Mouse (Mus musculus) embryonic facial prominence, embryonic 11.5 days (tissue): ENCODE data around the gene Cdk13. TPM values are rescaled to one million over a fixed set of nuclear protein-coding genes. Genes with fewer than 3 reads are reported as not detected.

Experiments used
- ATAC-seq: fragments of 200-750 bp; cut with Nextera tagmentation; replicated peaks from 2 replicates; pipeline ENCODE4 v1.8.0; 2017; ENCODE audit warnings: low read depth; ENCODE audit not compliant: insufficient number of reproducible peaks, low FRiP score, low TSS enrichment
- DNase-seq: peaks from one replicate; pipeline ENCODE4 v3.0.0-alpha.2; 2015; ENCODE audit warnings: low spot score
- H3K27ac ChIP-seq: fragments of 300-500 bp; sonication (generic); replicated peaks from 2 replicates; pipeline ENCODE4 v1.5.1; 2014; ENCODE audit warnings: mild to moderate bottlenecking, low read depth, low read length, control low read depth
- H3K27me3 ChIP-seq: fragments of 300-500 bp; sonication (generic); 2 replicates; pipeline ENCODE4 v1.6.1; 2014; ENCODE audit warnings: mild to moderate bottlenecking, low read length, moderate library complexity, mixed read lengths; ENCODE audit not compliant: control insufficient read depth, insufficient read depth
- H3K36me3 ChIP-seq: fragments of 300-500 bp; sonication (generic); replicated peaks from 2 replicates; pipeline ENCODE4 v1.6.1; 2014; ENCODE audit warnings: low read depth, mild to moderate bottlenecking, low read length, moderate library complexity, mixed read lengths; ENCODE audit not compliant: control insufficient read depth, insufficient read depth
- H3K4me1 ChIP-seq: fragments of 300-500 bp; sonication (generic); 2 replicates; pipeline ENCODE4 v1.6.1; 2014; ENCODE audit warnings: low read length, mixed read lengths; ENCODE audit not compliant: control insufficient read depth, insufficient read depth
- H3K4me2 ChIP-seq: fragments of 300-500 bp; sonication (generic); 2 replicates; pipeline ENCODE4 v1.6.1; 2014; ENCODE audit warnings: low read depth, mild to moderate bottlenecking, control low read depth, low read length, moderate library complexity
- H3K4me3 ChIP-seq: fragments of 300-500 bp; sonication (generic); 2 replicates; pipeline ENCODE4 v1.5.1; 2014; ENCODE audit warnings: low read depth, low read length, control low read depth
- H3K9ac ChIP-seq: fragments of 300-500 bp; sonication (generic); replicated peaks from 2 replicates; pipeline ENCODE4 v1.6.1; 2014; ENCODE audit warnings: mild to moderate bottlenecking, control low read depth, low read length
- H3K9me3 ChIP-seq: fragments of 300-500 bp; sonication (generic); replicated peaks from 2 replicates; pipeline ENCODE4 v1.6.1; 2016; ENCODE audit warnings: mild to moderate bottlenecking, low read length, inconsistent platforms, mixed read lengths; ENCODE audit not compliant: control insufficient read depth
- WGBS: fragments of 180-500 bp; shearing (Covaris S2); extraction: QIAGEN DNeasy Blood & Tissue Kit; methylation state at CpG from one replicate; pipeline ENCODE4 v1.1.7; 2014; 5-methylcytosine and 5-hydroxymethylcytosine counted together
- polyA plus RNA-seq: library from polyadenylated mRNA; unstranded; fragments of >200 nt; fragmentation: Nextera tagmentation; extraction: Ambion mirVana; gene quantifications from 2 replicates; pipeline ENCODE4 v1.2.1, GENCODE M21; 2014

Cdk13 gene
- polyA plus RNA-seq, 1 experiment from 2014 or later: 20.7 TPM

GRCm38 (mm10) chr13:17779923-17780322 is 25.0 kb downstream of the Cdk13 start:
- Histone ChIP-seq H3K9ac (no peak overlapping the region), H3K4me1 (no peaks in the 10 kb centered on the region), H3K27ac (no peak overlapping the region), H3K4me2 (no peak overlapping the region), H3K36me3 (no peaks in the 10 kb centered on the region), H3K9me3 (no peaks in the 10 kb centered on the region), H3K4me3 (no peak overlapping the region), H3K27me3 (no peaks in the 10 kb centered on the region)
- DNase-seq (no peak), ATAC-seq (no peak)
- WGBS: 94% methylated on average over 2 of the region's 2 CpGs

- Histone ChIP-seq H3K27ac (no peak overlapping the region), H3K4me2 (no peak overlapping the region), H3K27me3 (no peaks in the 10 kb centered on the region), H3K4me3 (no peak overlapping the region), H3K9me3 (no peaks in the 10 kb centered on the region), H3K4me1 (no peaks in the 10 kb centered on the region), H3K9ac (no peak overlapping the region), H3K36me3 (no peaks in the 10 kb centered on the region)
- DNase-seq (no peak), ATAC-seq (no peak)
- 82% methylated on average over 1 of the region's 1 CpGs for WGBS
These were observed 28.6 kb downstream of the Cdk13 start for GRCm38 (mm10) chr13:17776303-17776702.

- no peak for DNase-seq
- Histone ChIP-seq H3K4me2 (no peak overlapping the region), H3K4me1 (no peaks in the 10 kb centered on the region), H3K36me3 (no peaks in the 10 kb centered on the region), H3K9ac (no peak overlapping the region), H3K9me3 (no peaks in the 10 kb centered on the region), H3K27ac (no peak overlapping the region), H3K4me3 (no peak overlapping the region), H3K27me3 (no peaks in the 10 kb centered on the region)
- no peak for ATAC-seq
These were observed 29.5 kb downstream of the Cdk13 start for GRCm38 (mm10) chr13:17775364-17775763.

- Histone ChIP-seq H3K9me3 (no peaks in the 10 kb centered on the region), H3K36me3 (no peaks in the 10 kb centered on the region), H3K9ac (no peak overlapping the region), H3K4me2 (no peak overlapping the region), H3K4me3 (no peak overlapping the region), H3K27ac (no peak overlapping the region), H3K4me1 (no peaks in the 10 kb centered on the region), H3K27me3 (no peaks in the 10 kb centered on the region)
- DNase-seq (no peak), ATAC-seq (no peak)
These were observed 31.8 kb downstream of the Cdk13 start for GRCm38 (mm10) chr13:17773112-17773511.

GRCm38 (mm10) chr13:17772574-17772973 is 32.3 kb downstream of the Cdk13 start:
- Histone ChIP-seq H3K27me3 (no peaks in the 10 kb centered on the region), H3K4me3 (no peak overlapping the region), H3K9me3 (no peaks in the 10 kb centered on the region), H3K9ac (no peak overlapping the region), H3K4me1 (no peaks in the 10 kb centered on the region), H3K4me2 (no peak overlapping the region), H3K27ac (no peak overlapping the region), H3K36me3 (no peaks in the 10 kb centered on the region)
- ATAC-seq (no peak), DNase-seq (no peak)
- 87% methylated on average over 6 of the region's 6 CpGs for WGBS

GRCm38 (mm10) chr13:17762405-17762804 is 42.5 kb downstream of the Cdk13 start:
- Histone ChIP-seq H3K4me1 (no peaks in the 10 kb centered on the region), H3K4me3 (no peak overlapping the region), H3K9me3 (no peaks in the 10 kb centered on the region), H3K36me3 (no peaks in the 10 kb centered on the region; the same call in 1 of the 2 replicates), H3K27me3 (no peaks in the 10 kb centered on the region), H3K27ac (no peak overlapping the region), H3K4me2 (no peak overlapping the region), H3K9ac (no peak overlapping the region)
- 90% methylated on average over 1 of the region's 1 CpGs for WGBS
- DNase-seq: no peak
- no peak for ATAC-seq

GRCm38 (mm10) chr13:17754997-17755396 is 49.9 kb downstream of the Cdk13 start:
- WGBS: 78% methylated on average over 4 of the region's 4 CpGs
- no peak for DNase-seq
- Histone ChIP-seq H3K9me3 (no peaks in the 10 kb centered on the region), H3K36me3 (no peaks in the 10 kb centered on the region), H3K4me1 (no peaks in the 10 kb centered on the region), H3K4me2 (no peak overlapping the region), H3K27me3 (no peaks in the 10 kb centered on the region), H3K4me3 (no peak overlapping the region), H3K9ac (no peak overlapping the region), H3K27ac (no peak overlapping the region)
- ATAC-seq: no peak

GRCm38 (mm10) chr13:17728798-17729197 is 76.1 kb downstream of the Cdk13 start:
- H3K4me3 ChIP-seq: no peak overlapping the region
- H3K9ac ChIP-seq: no peak overlapping the region
- no peaks in the 10 kb centered on the region for H3K4me1 ChIP-seq
- no peaks in the 10 kb centered on the region; the same call in 1 of the 2 replicates for H3K36me3 ChIP-seq
- DNase-seq (no peak), ATAC-seq (no peak)
- no peak overlapping the region for H3K4me2 ChIP-seq
- no peaks in the 10 kb centered on the region for H3K9me3 ChIP-seq
- no peak overlapping the region for H3K27ac ChIP-seq
- no peaks in the 10 kb centered on the region for H3K27me3 ChIP-seq
- 89% methylated on average over 3 of the region's 3 CpGs for WGBS
